9 mouse cellular contexts compared by ENCODE assay signal in genomic region chr12:79843002-79843401, GRCm38 (mm10).
DNase-seq lines count a peak whose midpoint lies in the region; ATAC-seq lines count a peak whose summit lies in the region.
"Had no signal": no experiment of that assay in that cellular context is flagged by ENCODE, and none has a peak within 500 bp of the region (broad histone marks: within the 10 kb centered on the region; RNA-seq: fewer than 3 reads in every experiment).

No protein-coding gene starts in this region.

- 0 out of 2 replicates have a peak overlapping the region, but pooled peaks have one; percentile 4 for H3K4me2 ChIP-seq in kidney, embryonic 14.5 days (replicated peaks; ENCODE audit: low read depth, low read length)
- no peak overlapping the region for H3K4me2 ChIP-seq in embryonic facial prominence, embryonic 12.5 days (replicated peaks)
- H3K4me2 ChIP-seq in hindbrain, embryonic 11.5 days (replicated peaks; ENCODE audit: low read depth, low read length): no peak overlapping the region
- H3K4me2 ChIP-seq in liver, embryonic 13.5 days: no peak overlapping the region

- no peak for ATAC-seq in kidney, embryonic 14.5 days (ENCODE audit: low FRiP score, low TSS enrichment)
- ATAC-seq in embryonic facial prominence, embryonic 12.5 days (ENCODE audit: insufficient number of reproducible peaks, insufficient read depth, low FRiP score, low TSS enrichment): no peak
- ATAC-seq in hindbrain, embryonic 11.5 days (ENCODE audit: low FRiP score): no peak
- ATAC-seq in liver, embryonic 13.5 days (ENCODE audit: low read depth): no peak

- H3K27ac ChIP-seq in kidney, embryonic 14.5 days (ENCODE audit: low read depth, low read length): peak overlapping the region; percentile 92
- peak overlapping the region; percentile 92 for H3K27ac ChIP-seq in embryonic facial prominence, embryonic 12.5 days
- H3K27ac ChIP-seq in hindbrain, embryonic 11.5 days (ENCODE audit: low read depth, low read length): 0 out of 2 replicates have a peak overlapping the region, but pooled peaks have one; percentile 24
- peak overlapping the region; percentile 61 for H3K27ac ChIP-seq in liver, embryonic 13.5 days

- no peak overlapping the region; the same call in 1 of the 2 replicates for H3K9ac ChIP-seq in kidney, embryonic 14.5 days (ENCODE audit: low read depth, low read length)
- no peak overlapping the region for H3K9ac ChIP-seq in embryonic facial prominence, embryonic 12.5 days
- H3K9ac ChIP-seq in hindbrain, embryonic 11.5 days (ENCODE audit: low read depth, low read length): no peak overlapping the region
- H3K9ac ChIP-seq in liver, embryonic 13.5 days: no peak overlapping the region

- H3K36me3 ChIP-seq in kidney, embryonic 14.5 days (ENCODE audit: control insufficient read depth, insufficient read depth, low read length): no peaks in the 10 kb centered on the region
- H3K36me3 ChIP-seq in embryonic facial prominence, embryonic 12.5 days: no peaks in the 10 kb centered on the region
- no peaks in the 10 kb centered on the region for H3K36me3 ChIP-seq in hindbrain, embryonic 11.5 days (ENCODE audit: control insufficient read depth, insufficient read depth, low read length)
- H3K36me3 ChIP-seq in liver, embryonic 13.5 days: no peaks in the 10 kb centered on the region
- H3K36me3 ChIP-seq: G1E had no signal

- no peaks in the 10 kb centered on the region for H3K9me3 ChIP-seq in kidney, embryonic 14.5 days (ENCODE audit: control insufficient read depth, low read length)
- H3K9me3 ChIP-seq in embryonic facial prominence, embryonic 12.5 days: no peaks in the 10 kb centered on the region
- no peaks in the 10 kb centered on the region for H3K9me3 ChIP-seq in hindbrain, embryonic 11.5 days (ENCODE audit: control insufficient read depth, low read length)
- no peaks in the 10 kb centered on the region for H3K9me3 ChIP-seq in liver, embryonic 13.5 days (replicated peaks)
- H3K9me3 ChIP-seq: G1E had no signal

- no peaks in the 10 kb centered on the region for H3K27me3 ChIP-seq in kidney, embryonic 14.5 days (ENCODE audit: control insufficient read depth, insufficient read depth, low read length)
- no peaks in the 10 kb centered on the region for H3K27me3 ChIP-seq in embryonic facial prominence, embryonic 12.5 days
- H3K27me3 ChIP-seq in hindbrain, embryonic 11.5 days (ENCODE audit: control insufficient read depth, insufficient read depth, low read length): no peaks in the 10 kb centered on the region; the same call in 1 of the 2 replicates
- no peaks in the 10 kb centered on the region for H3K27me3 ChIP-seq in liver, embryonic 13.5 days

- H3K4me3 ChIP-seq in kidney, embryonic 14.5 days (ENCODE audit: low read length): no peak overlapping the region
- H3K4me3 ChIP-seq in embryonic facial prominence, embryonic 12.5 days: no peak overlapping the region
- no peak overlapping the region for H3K4me3 ChIP-seq in hindbrain, embryonic 11.5 days (ENCODE audit: low read depth, low read length)
- no peak overlapping the region for H3K4me3 ChIP-seq in liver, embryonic 13.5 days (replicated peaks)

- WGBS in kidney, embryonic 14.5 days: 63% methylated on average over 11 of the region's 11 CpGs
- 49% methylated on average over 11 of the region's 11 CpGs for WGBS in embryonic facial prominence, embryonic 12.5 days
- 71% methylated on average over 11 of the region's 11 CpGs for WGBS in hindbrain, embryonic 11.5 days
- WGBS in liver, embryonic 13.5 days (ENCODE audit: insufficient replicate concordance): 43% methylated on average over 11 of the region's 11 CpGs

- DNase-seq in kidney, postnatal 36 days: no peak
- peak; percentile 32 for DNase-seq in hindbrain, embryonic 11.5 days (ENCODE audit: low spot score)
- no peak for DNase-seq in liver, embryonic 13.5 days
- no peak for DNase-seq in layer of hippocampus, postnatal 10 days (ENCODE audit: low spot score in 2 of 2)
- no peak for DNase-seq in cerebellum, postnatal 36 days
- no peak for DNase-seq in testis, postnatal 14 days (ENCODE audit: low spot score)

- H3K4me1 ChIP-seq in kidney, embryonic 14.5 days (ENCODE audit: control insufficient read depth, insufficient read depth, low read length): peaks cover 79% of the 10 kb centered on the region
- H3K4me1 ChIP-seq in embryonic facial prominence, embryonic 12.5 days: peaks cover 99% of the 10 kb centered on the region
- H3K4me1 ChIP-seq in hindbrain, embryonic 11.5 days (replicated peaks; ENCODE audit: control insufficient read depth, insufficient read depth, low read length): peaks cover 27% of the 10 kb centered on the region
- H3K4me1 ChIP-seq in liver, embryonic 13.5 days (replicated peaks): peaks cover 57% of the 10 kb centered on the region

Comparison
In these comparisons a context has a peak if more than half of its experiments do, and no peak if none do; other contexts are left out.
1. H3K27ac ChIP-seq: peak in every context shown above with its lines; median percentile 92 in kidney, embryonic 14.5 days; 92 in embryonic facial prominence, embryonic 12.5 days; 61 in liver, embryonic 13.5 days; 24 in hindbrain, embryonic 11.5 days.